Mouse (Mus musculus) lung, adult 2 months (tissue): Measurements from ENCODE around the gene Shank1. TPM values are rescaled to one million over a fixed set of nuclear protein-coding genes. Genes with fewer than 3 reads are reported as not detected.

Experiments
- DNase-seq: peaks from one replicate; pipeline ENCODE4 v3.0.0; 2022
- H3K4me1 ChIP-seq: fragments of 200-500 bp; 2 replicates; pipeline ENCODE4 v1.6.1; 2011; ENCODE audit warnings: low read length; ENCODE audit not compliant: control insufficient read depth, insufficient read depth
- H3K4me3 ChIP-seq: fragments of 200-500 bp; replicated peaks from 2 replicates; pipeline ENCODE3; 2011; ENCODE audit warnings: low read depth, mild to moderate bottlenecking, control low read depth, low read length; ENCODE audit errors: extremely low read depth
- CTCF ChIP-seq: fragments of 200-500 bp; IDR thresholded peaks from 2 replicates; pipeline ENCODE4 v1.5.1; 2011; ENCODE audit warnings: mild to moderate bottlenecking, low read length, control low read depth; ENCODE audit not compliant: insufficient read depth
- POLR2A ChIP-seq: fragments of 200-500 bp; IDR thresholded peaks from 2 replicates; pipeline ENCODE4 v1.6.1; 2011; ENCODE audit warnings: low read depth, mild to moderate bottlenecking, control low read depth, low read length, borderline replicate concordance; ENCODE audit errors: extremely low read depth
- WGBS: fragments of 180-500 bp; shearing (Covaris S2); methylation state at CpG from one replicate; pipeline ENCODE4 v1.1.7; 2018; 5-methylcytosine and 5-hydroxymethylcytosine counted together
- polyA plus RNA-seq: library from polyadenylated mRNA; depleted of rRNA; stranded (reverse); fragments of >200 nt; gene quantifications from 2 replicates; pipeline ENCODE4 v1.2.3, GENCODE M21; 2012

Gene Shank1
- polyA plus RNA-seq, 1 experiment: 0.65 TPM

- no peaks in the 10 kb centered on the region for H3K4me1 ChIP-seq
- no peak for TF ChIP-seq POLR2A
- no peak for TF ChIP-seq CTCF
- H3K4me3 ChIP-seq: no peak overlapping the region
- WGBS: 8% methylated on average over 32 of the region's 32 CpGs
- DNase-seq: no peak
Measured at GRCm38 (mm10) chr7:44337121-44337849, 27.2 kb downstream of the Shank1 start.

DNA sequence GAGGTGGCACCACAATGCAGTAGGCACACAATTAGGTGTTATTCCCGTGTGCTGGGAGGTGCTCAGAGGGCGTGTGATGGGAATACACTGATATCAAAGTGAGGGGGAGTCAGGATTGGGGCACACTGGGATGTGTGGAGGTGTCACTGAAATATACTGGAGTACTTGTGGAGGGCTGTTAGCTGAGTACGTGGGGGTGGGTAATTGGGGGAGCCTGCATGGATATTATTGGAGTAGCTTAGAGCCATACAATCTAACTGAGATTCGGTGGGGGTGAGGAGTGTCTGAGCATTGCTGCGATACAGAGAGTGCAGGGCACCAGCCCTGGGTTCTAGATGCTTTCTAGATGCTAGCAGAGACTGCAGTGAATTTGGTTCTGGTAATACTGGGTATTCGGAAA lies 30.2 kb downstream of the Shank1 start:
- DNase-seq: no peak
- TF ChIP-seq POLR2A (no peak), CTCF (no peak)
- Histone ChIP-seq H3K4me1 (no peaks in the 10 kb centered on the region), H3K4me3 (no peak overlapping the region)
- WGBS: 55% methylated on average over 6 of the region's 6 CpGs

GRCm38 (mm10) chr7:44341119-44341518 lies 31.1 kb downstream of the Shank1 start:
- H3K4me1 ChIP-seq: no peaks in the 10 kb centered on the region
- TF ChIP-seq POLR2A (no peak), CTCF (no peak)
- DNase-seq: no peak
- H3K4me3 ChIP-seq: no peak overlapping the region
- 76% methylated on average over 10 of the region's 10 CpGs for whole genome bisulfite sequencing

- no peak for TF ChIP-seq POLR2A
- no peak for TF ChIP-seq CTCF
- DNase-seq: no peak
- WGBS: 55% methylated on average over 5 of the region's 5 CpGs
- no peak overlapping the region for H3K4me3 ChIP-seq
- no peaks in the 10 kb centered on the region for H3K4me1 ChIP-seq
Measured at GRCm38 (mm10) chr7:44341714-44342113, 31.7 kb downstream of the Shank1 start.

GRCm38 (mm10) chr7:44343459-44344015 lies 33.5 kb downstream of the Shank1 start:
- H3K4me3 ChIP-seq: no peak overlapping the region
- no peak for TF ChIP-seq POLR2A
- no peak for TF ChIP-seq CTCF
- WGBS: 21% methylated on average over 11 of the region's 11 CpGs
- H3K4me1 ChIP-seq: no peaks in the 10 kb centered on the region
- no peak for DNase-seq

GRCm38 (mm10) chr7:44344622-44345021 lies 34.6 kb downstream of the Shank1 start:
- DNase-seq: no peak
- Histone ChIP-seq H3K4me1 (no peaks in the 10 kb centered on the region), H3K4me3 (peak overlapping the region; percentile 49)
- WGBS: 56% methylated on average over 12 of the region's 12 CpGs
- TF ChIP-seq CTCF (no peak), POLR2A (no peak)

DNA sequence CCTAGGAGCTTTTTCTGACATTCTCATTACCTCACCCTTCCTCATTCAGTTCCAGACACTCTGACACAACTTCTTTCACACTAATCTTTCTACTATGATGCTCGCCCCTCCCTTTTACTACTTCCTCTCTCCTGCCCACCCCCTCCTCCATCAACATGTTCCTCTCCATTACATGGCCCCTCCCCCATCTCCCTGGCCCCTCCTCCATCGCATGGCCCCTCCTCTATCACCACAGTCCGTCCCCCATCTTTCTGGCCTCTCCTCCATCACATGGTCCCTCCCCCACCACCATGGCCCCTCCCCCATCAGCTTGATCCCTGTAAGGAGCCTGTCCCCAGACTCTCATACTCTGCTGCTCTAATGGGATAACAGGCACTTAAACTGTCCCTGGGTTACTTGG lies 39.0 kb downstream of the Shank1 start:
- Histone ChIP-seq H3K4me1 (no peaks in the 10 kb centered on the region), H3K4me3 (no peak overlapping the region)
- DNase-seq: no peak
- 25% methylated on average over 3 of the region's 3 CpGs for WGBS
- TF ChIP-seq CTCF: no peak
- TF ChIP-seq POLR2A: no peak

GRCm38 (mm10) chr7:44350957-44351711 lies 41.1 kb downstream of the Shank1 start:
- Histone ChIP-seq H3K4me1 (no peaks in the 10 kb centered on the region), H3K4me3 (no peak overlapping the region)
- TF ChIP-seq POLR2A (no peak), CTCF (peak; percentile 48)
- peak; percentile 62 for DNase-seq
- WGBS: 5% methylated on average over 25 of the region's 25 CpGs

DNA sequence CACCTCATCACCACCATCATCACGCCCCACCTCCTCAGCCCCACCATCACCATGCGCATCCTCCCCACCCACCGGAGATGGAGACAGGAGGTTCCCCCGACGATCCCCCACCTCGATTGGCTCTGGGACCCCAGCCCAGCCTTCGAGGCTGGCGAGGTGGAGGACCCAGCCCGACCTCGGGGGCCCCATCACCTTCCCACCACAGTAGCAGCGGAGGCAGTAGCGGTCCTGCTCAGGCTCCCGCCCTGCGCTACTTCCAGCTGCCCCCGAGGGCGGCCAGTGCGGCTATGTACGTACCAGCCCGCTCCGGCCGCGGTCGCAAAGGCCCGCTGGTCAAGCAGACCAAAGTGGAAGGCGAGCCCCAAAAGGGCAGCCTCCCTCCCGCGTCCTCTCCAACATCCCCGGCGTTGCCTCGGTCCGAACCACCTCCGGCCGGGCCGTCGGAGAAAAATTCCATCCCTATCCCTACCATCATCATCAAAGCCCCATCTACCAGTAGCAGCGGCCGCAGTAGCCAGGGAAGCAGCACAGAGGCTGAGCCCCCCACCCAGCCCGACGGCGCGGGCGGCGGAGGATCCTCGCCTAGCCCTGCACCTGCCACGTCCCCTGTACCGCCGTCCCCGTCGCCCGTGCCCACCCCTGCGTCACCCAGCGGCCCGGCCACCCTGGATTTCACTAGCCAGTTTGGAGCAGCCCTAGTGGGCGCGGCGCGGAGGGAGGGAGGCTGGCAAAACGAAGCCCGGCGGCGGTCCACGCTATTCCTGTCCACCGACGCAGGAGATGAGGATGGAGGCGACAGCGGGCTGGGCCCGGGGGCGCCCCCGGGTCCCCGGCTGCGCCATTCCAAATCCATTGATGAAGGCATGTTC lies 42.1 kb downstream of the Shank1 start:
- DNase-seq: no peak
- 5% methylated on average over 71 of the region's 71 CpGs for WGBS
- TF ChIP-seq CTCF (no peak), POLR2A (no peak)
- no peak overlapping the region for H3K4me3 ChIP-seq
- no peaks in the 10 kb centered on the region for H3K4me1 ChIP-seq
